Mouse (Mus musculus): Measurements from ENCODE around the gene Otud5. TPM values are rescaled to one million over a fixed set of nuclear protein-coding genes. Genes with fewer than 3 reads are reported as not detected.

Otud5 gene
- polyA plus RNA-seq, 1 experiment from 2014 or later = 36.9 TPM

GRCm38 (mm10) chrX:7840842-7841162 lies 362 bp upstream of the Otud5 start:
- Histone ChIP-seq H3K4me2 (ENCODE audit: low read length) (peak overlapping the region; percentile 39), H3K4me1 (ENCODE audit: control insufficient read depth, insufficient read depth, low read length) (peaks cover 3% of the 10 kb centered on the region; the same call in 1 of the 2 replicates), H3K27ac (ENCODE audit: low read depth, low read length) (no peak overlapping the region), H3K4me3 (ENCODE audit: low read depth, low read length) (peak overlapping the region; percentile 63; the same call in 1 of the 2 replicates), H3K27me3 (replicated peaks; ENCODE audit: control insufficient read depth, insufficient read depth, low read length) (no peaks in the 10 kb centered on the region), H3K9ac (ENCODE audit: low read length) (no peak overlapping the region), H3K36me3 (ENCODE audit: control insufficient read depth, insufficient read depth, low read length) (no peaks in the 10 kb centered on the region), H3K9me3 (replicated peaks; ENCODE audit: control insufficient read depth, low read length) (no peaks in the 10 kb centered on the region)
- ATAC-seq (no peak), DNase-seq (ENCODE audit: low spot score) (no peak)
- WGBS = 31% methylated on average over 7 of the region's 7 CpGs

- Histone ChIP-seq H3K9ac (ENCODE audit: low read length) (peak overlapping the region; percentile 78), H3K36me3 (ENCODE audit: control insufficient read depth, insufficient read depth, low read length) (no peaks in the 10 kb centered on the region), H3K27ac (ENCODE audit: low read depth, low read length) (peak overlapping the region; percentile 89), H3K9me3 (replicated peaks; ENCODE audit: control insufficient read depth, low read length) (no peaks in the 10 kb centered on the region), H3K4me3 (ENCODE audit: low read depth, low read length) (peak overlapping the region; percentile 63), H3K4me2 (ENCODE audit: low read length) (peak overlapping the region; percentile 63), H3K4me1 (ENCODE audit: control insufficient read depth, insufficient read depth, low read length) (peaks cover 3% of the 10 kb centered on the region; the same call in 1 of the 2 replicates), H3K27me3 (replicated peaks; ENCODE audit: control insufficient read depth, insufficient read depth, low read length) (no peaks in the 10 kb centered on the region)
- DNase-seq (ENCODE audit: low spot score) (no peak), ATAC-seq (no peak)
- 37% methylated on average over 41 of the region's 42 CpGs for WGBS
Observed at GRCm38 (mm10) chrX:7842318-7842717, 1.2 kb downstream of the Otud5 start.

GRCm38 (mm10) chrX:7847845-7848244 lies 6.7 kb downstream of the Otud5 start:
- no peak overlapping the region for H3K4me3 ChIP-seq (ENCODE audit: low read depth, low read length)
- ATAC-seq = no peak
- peaks cover 3% of the 10 kb centered on the region; the same call in 1 of the 2 replicates for H3K4me1 ChIP-seq (ENCODE audit: control insufficient read depth, insufficient read depth, low read length)

GRCm38 (mm10) chrX:7854578-7854977 lies 13.4 kb downstream of the Otud5 start:
- WGBS = 38% methylated on average over 2 of the region's 2 CpGs
- no peak overlapping the region for H3K27ac ChIP-seq (ENCODE audit: low read depth, low read length)
- H3K9ac ChIP-seq (ENCODE audit: low read length) = no peak overlapping the region
- no peaks in the 10 kb centered on the region for H3K4me1 ChIP-seq (ENCODE audit: control insufficient read depth, insufficient read depth, low read length)
- no peaks in the 10 kb centered on the region for H3K27me3 ChIP-seq (replicated peaks; ENCODE audit: control insufficient read depth, insufficient read depth, low read length)
- no peak overlapping the region for H3K4me2 ChIP-seq (ENCODE audit: low read length)
- H3K9me3 ChIP-seq (replicated peaks; ENCODE audit: control insufficient read depth, low read length) = no peaks in the 10 kb centered on the region
- 0 out of 2 replicates have a peak, but pooled peaks cover 3% of the 10 kb centered on the region for H3K36me3 ChIP-seq (ENCODE audit: control insufficient read depth, insufficient read depth, low read length)
- H3K4me3 ChIP-seq (ENCODE audit: low read depth, low read length) = no peak overlapping the region
- no peak for ATAC-seq
- peak; percentile 50 for DNase-seq (ENCODE audit: low spot score)

More at GRCm38 (mm10) chrX:7847845-7848244, 6.7 kb downstream of the Otud5 start:
- Histone ChIP-seq H3K36me3 (ENCODE audit: control insufficient read depth, insufficient read depth, low read length) (0 out of 2 replicates have a peak, but pooled peaks cover 3% of the 10 kb centered on the region), H3K4me2 (ENCODE audit: low read length) (no peak overlapping the region), H3K9ac (ENCODE audit: low read length) (no peak overlapping the region), H3K9me3 (replicated peaks; ENCODE audit: control insufficient read depth, low read length) (no peaks in the 10 kb centered on the region), H3K27me3 (replicated peaks; ENCODE audit: control insufficient read depth, insufficient read depth, low read length) (no peaks in the 10 kb centered on the region), H3K27ac (ENCODE audit: low read depth, low read length) (no peak overlapping the region)
- peak; percentile 13 for DNase-seq (ENCODE audit: low spot score)
- WGBS = 57% methylated on average over 2 of the region's 2 CpGs

- Histone ChIP-seq H3K9me3 (replicated peaks; ENCODE audit: control insufficient read depth, low read length) (no peaks in the 10 kb centered on the region), H3K9ac (ENCODE audit: low read length) (no peak overlapping the region), H3K4me2 (ENCODE audit: low read length) (no peak overlapping the region), H3K27ac (ENCODE audit: low read depth, low read length) (no peak overlapping the region), H3K27me3 (replicated peaks; ENCODE audit: control insufficient read depth, insufficient read depth, low read length) (no peaks in the 10 kb centered on the region), H3K36me3 (ENCODE audit: control insufficient read depth, insufficient read depth, low read length) (no peaks in the 10 kb centered on the region), H3K4me1 (ENCODE audit: control insufficient read depth, insufficient read depth, low read length) (no peaks in the 10 kb centered on the region), H3K4me3 (ENCODE audit: low read depth, low read length) (no peak overlapping the region)
- ATAC-seq = no peak
- DNase-seq (ENCODE audit: low spot score) = no peak
- WGBS = 84% methylated on average over 3 of the region's 3 CpGs
Observed at GRCm38 (mm10) chrX:7859191-7859753, 18.1 kb downstream of the Otud5 start.

GRCm38 (mm10) chrX:7863181-7863580 lies 22.0 kb downstream of the Otud5 start:
- no peak for ATAC-seq
- DNase-seq (ENCODE audit: low spot score) = no peak
- H3K9me3 ChIP-seq (replicated peaks; ENCODE audit: control insufficient read depth, low read length) = no peaks in the 10 kb centered on the region
- no peak overlapping the region for H3K27ac ChIP-seq (ENCODE audit: low read depth, low read length)
- H3K36me3 ChIP-seq (ENCODE audit: control insufficient read depth, insufficient read depth, low read length) = peaks cover 8% of the 10 kb centered on the region; the same call in 1 of the 2 replicates
- WGBS = 89% methylated on average over 1 of the region's 1 CpGs
- no peaks in the 10 kb centered on the region for H3K27me3 ChIP-seq (replicated peaks; ENCODE audit: control insufficient read depth, insufficient read depth, low read length)
- H3K4me1 ChIP-seq (ENCODE audit: control insufficient read depth, insufficient read depth, low read length) = no peaks in the 10 kb centered on the region
- no peak overlapping the region for H3K4me3 ChIP-seq (ENCODE audit: low read depth, low read length)
- no peak overlapping the region for H3K4me2 ChIP-seq (ENCODE audit: low read length)
- H3K9ac ChIP-seq (ENCODE audit: low read length) = no peak overlapping the region

- H3K9me3 ChIP-seq (replicated peaks; ENCODE audit: control insufficient read depth, low read length) = no peaks in the 10 kb centered on the region
- H3K36me3 ChIP-seq (ENCODE audit: control insufficient read depth, insufficient read depth, low read length) = peaks cover 12% of the 10 kb centered on the region; the same call in 1 of the 2 replicates
- no peaks in the 10 kb centered on the region for H3K4me1 ChIP-seq (ENCODE audit: control insufficient read depth, insufficient read depth, low read length)
- no peak overlapping the region for H3K4me2 ChIP-seq (ENCODE audit: low read length)
- H3K4me3 ChIP-seq (ENCODE audit: low read depth, low read length) = no peak overlapping the region
- ATAC-seq = no peak
- DNase-seq (ENCODE audit: low spot score) = no peak
- H3K27me3 ChIP-seq (replicated peaks; ENCODE audit: control insufficient read depth, insufficient read depth, low read length) = no peaks in the 10 kb centered on the region
- no peak overlapping the region for H3K9ac ChIP-seq (ENCODE audit: low read length)
- no peak overlapping the region for H3K27ac ChIP-seq (ENCODE audit: low read depth, low read length)
- WGBS = 74% methylated on average over 3 of the region's 3 CpGs
Observed at GRCm38 (mm10) chrX:7864551-7864950, 23.4 kb downstream of the Otud5 start.

- no peaks in the 10 kb centered on the region for H3K9me3 ChIP-seq (replicated peaks; ENCODE audit: control insufficient read depth, low read length)
- H3K9ac ChIP-seq (ENCODE audit: low read length) = no peak overlapping the region
- ATAC-seq (no peak), DNase-seq (ENCODE audit: low spot score) (no peak)
- no peak overlapping the region for H3K27ac ChIP-seq (ENCODE audit: low read depth, low read length)
- no peak overlapping the region for H3K4me3 ChIP-seq (ENCODE audit: low read depth, low read length)
- H3K36me3 ChIP-seq (ENCODE audit: control insufficient read depth, insufficient read depth, low read length) = peaks cover 12% of the 10 kb centered on the region; the same call in 1 of the 2 replicates
- H3K4me2 ChIP-seq (ENCODE audit: low read length) = no peak overlapping the region
- H3K27me3 ChIP-seq (replicated peaks; ENCODE audit: control insufficient read depth, insufficient read depth, low read length) = no peaks in the 10 kb centered on the region
- no peaks in the 10 kb centered on the region for H3K4me1 ChIP-seq (ENCODE audit: control insufficient read depth, insufficient read depth, low read length)
- 83% methylated on average over 2 of the region's 2 CpGs for WGBS
Observed at GRCm38 (mm10) chrX:7865343-7865742, 24.2 kb downstream of the Otud5 start.

- H3K27ac ChIP-seq (ENCODE audit: low read depth, low read length) = no peak overlapping the region
- 55% methylated on average over 2 of the region's 2 CpGs for WGBS
- no peaks in the 10 kb centered on the region for H3K9me3 ChIP-seq (replicated peaks; ENCODE audit: control insufficient read depth, low read length)
- no peaks in the 10 kb centered on the region for H3K4me1 ChIP-seq (ENCODE audit: control insufficient read depth, insufficient read depth, low read length)
- DNase-seq (ENCODE audit: low spot score) = no peak
- no peak overlapping the region for H3K9ac ChIP-seq (ENCODE audit: low read length)
- no peak overlapping the region for H3K4me3 ChIP-seq (ENCODE audit: low read depth, low read length)
- no peak for ATAC-seq
- H3K4me2 ChIP-seq (ENCODE audit: low read length) = no peak overlapping the region
- H3K27me3 ChIP-seq (replicated peaks; ENCODE audit: control insufficient read depth, insufficient read depth, low read length) = no peaks in the 10 kb centered on the region
- H3K36me3 ChIP-seq (ENCODE audit: control insufficient read depth, insufficient read depth, low read length) = peaks cover 12% of the 10 kb centered on the region; the same call in 1 of the 2 replicates
Observed at GRCm38 (mm10) chrX:7865786-7866185, 24.6 kb downstream of the Otud5 start.

Data from forebrain, embryonic 14.5 days (tissue).